Mouse (Mus musculus): Measurements from ENCODE around the gene Eftud2. TPM values are rescaled to one million over a fixed set of nuclear protein-coding genes. Genes with fewer than 3 reads are reported as not detected.

Eftud2 gene
- polyA plus RNA-seq, 1 experiment from 2014 or later: 279 TPM

DNA sequence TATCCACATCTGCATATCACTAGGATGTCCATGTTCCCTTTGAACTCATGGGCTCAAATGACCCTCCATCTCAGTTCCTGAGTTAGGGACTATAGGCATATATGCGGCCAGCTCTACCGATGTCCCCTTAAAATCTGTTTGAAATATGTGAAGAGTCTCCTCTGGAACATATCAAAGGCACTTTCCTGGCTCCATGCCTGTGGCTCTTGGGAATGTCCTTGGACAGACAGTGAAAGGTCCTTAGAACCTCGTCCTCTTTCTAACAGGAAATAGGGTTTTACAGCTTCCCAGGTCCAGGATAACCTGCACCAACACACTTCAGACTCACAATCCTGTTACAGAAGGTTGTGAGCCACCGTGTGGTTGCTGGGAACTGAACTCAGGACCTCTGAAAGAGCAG, 50.5 kb downstream of the Eftud2 start:
- H3K27me3 ChIP-seq: peaks cover 3% of the 10 kb centered on the region; the same call in 1 of the 2 replicates
- no peak overlapping the region for H3K9ac ChIP-seq
- no peak overlapping the region for H3K27ac ChIP-seq
- H3K4me1 ChIP-seq: no peaks in the 10 kb centered on the region
- H3K4me3 ChIP-seq (replicated peaks): no peak overlapping the region
- 87% methylated on average over 4 of the region's 4 CpGs for WGBS
- H3K4me2 ChIP-seq: no peak overlapping the region
- H3K9me3 ChIP-seq: no peaks in the 10 kb centered on the region
- no peaks in the 10 kb centered on the region for H3K36me3 ChIP-seq (replicated peaks)
- no peak for ATAC-seq (ENCODE audit: low FRiP score)

- Histone ChIP-seq H3K9ac (no peak overlapping the region), H3K4me1 (no peaks in the 10 kb centered on the region)
- 60% methylated on average over 4 of the region's 4 CpGs for WGBS
Measured at GRCm38 (mm10) chr11:102827097-102827496, 53.7 kb downstream of the Eftud2 start.

DNA sequence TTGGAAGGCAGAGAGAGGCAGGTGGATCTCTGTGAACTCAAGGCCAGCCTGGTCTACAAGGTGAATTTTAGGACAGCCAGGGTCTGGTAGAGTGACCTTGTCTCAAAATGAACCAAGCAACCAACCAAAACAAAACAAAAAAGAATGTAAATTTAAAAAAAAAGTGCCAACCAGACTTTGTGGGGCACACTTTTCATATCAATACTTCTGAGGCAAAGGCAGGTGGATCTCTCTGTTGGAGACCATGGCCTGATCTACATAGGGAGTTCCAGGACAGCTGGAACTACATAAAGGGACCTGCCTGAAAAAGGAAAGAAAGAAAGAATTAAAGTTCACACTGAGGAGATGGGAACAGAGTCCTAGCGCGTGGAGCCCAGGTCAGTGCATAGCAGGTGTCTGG, 54.3 kb downstream of the Eftud2 start:
- H3K9ac ChIP-seq: no peak overlapping the region
- H3K27me3 ChIP-seq: peaks cover 10% of the 10 kb centered on the region; the same call in 1 of the 2 replicates
- no peak overlapping the region for H3K4me3 ChIP-seq (replicated peaks)
- no peak overlapping the region for H3K27ac ChIP-seq
- H3K9me3 ChIP-seq: no peaks in the 10 kb centered on the region
- H3K4me2 ChIP-seq: no peak overlapping the region
- 65% methylated on average over 2 of the region's 2 CpGs for WGBS
- H3K36me3 ChIP-seq (replicated peaks): no peaks in the 10 kb centered on the region
- no peak for ATAC-seq (ENCODE audit: low FRiP score)
- no peaks in the 10 kb centered on the region for H3K4me1 ChIP-seq

More at GRCm38 (mm10) chr11:102827097-102827496, 53.7 kb downstream of the Eftud2 start:
- H3K27ac ChIP-seq: no peak overlapping the region
- no peak overlapping the region for H3K4me2 ChIP-seq
- no peaks in the 10 kb centered on the region for H3K9me3 ChIP-seq
- peaks cover 8% of the 10 kb centered on the region; the same call in 1 of the 2 replicates for H3K27me3 ChIP-seq
- H3K36me3 ChIP-seq (replicated peaks): no peaks in the 10 kb centered on the region
- no peak overlapping the region for H3K4me3 ChIP-seq (replicated peaks)
- ATAC-seq (ENCODE audit: low FRiP score): no peak

- Histone ChIP-seq H3K9me3 (no peaks in the 10 kb centered on the region), H3K4me2 (no peak overlapping the region), H3K27me3 (peaks cover 16% of the 10 kb centered on the region), H3K27ac (no peak overlapping the region), H3K4me3 (replicated peaks) (no peak overlapping the region), H3K4me1 (peaks cover 14% of the 10 kb centered on the region), H3K9ac (no peak overlapping the region), H3K36me3 (replicated peaks) (no peaks in the 10 kb centered on the region)
- ATAC-seq (ENCODE audit: low FRiP score): no peak
- 55% methylated on average over 6 of the region's 6 CpGs for WGBS
Measured at GRCm38 (mm10) chr11:102821231-102821630, 59.6 kb downstream of the Eftud2 start.

GRCm38 (mm10) chr11:102820432-102820831, 60.4 kb downstream of the Eftud2 start:
- Histone ChIP-seq H3K4me1 (peaks cover 20% of the 10 kb centered on the region), H3K27ac (no peak overlapping the region), H3K4me2 (no peak overlapping the region), H3K36me3 (replicated peaks) (no peaks in the 10 kb centered on the region), H3K9ac (no peak overlapping the region), H3K4me3 (replicated peaks) (no peak overlapping the region), H3K27me3 (peaks cover 16% of the 10 kb centered on the region), H3K9me3 (no peaks in the 10 kb centered on the region)
- WGBS: 4% methylated on average over 3 of the region's 3 CpGs
- ATAC-seq (ENCODE audit: low FRiP score): no peak

DNA sequence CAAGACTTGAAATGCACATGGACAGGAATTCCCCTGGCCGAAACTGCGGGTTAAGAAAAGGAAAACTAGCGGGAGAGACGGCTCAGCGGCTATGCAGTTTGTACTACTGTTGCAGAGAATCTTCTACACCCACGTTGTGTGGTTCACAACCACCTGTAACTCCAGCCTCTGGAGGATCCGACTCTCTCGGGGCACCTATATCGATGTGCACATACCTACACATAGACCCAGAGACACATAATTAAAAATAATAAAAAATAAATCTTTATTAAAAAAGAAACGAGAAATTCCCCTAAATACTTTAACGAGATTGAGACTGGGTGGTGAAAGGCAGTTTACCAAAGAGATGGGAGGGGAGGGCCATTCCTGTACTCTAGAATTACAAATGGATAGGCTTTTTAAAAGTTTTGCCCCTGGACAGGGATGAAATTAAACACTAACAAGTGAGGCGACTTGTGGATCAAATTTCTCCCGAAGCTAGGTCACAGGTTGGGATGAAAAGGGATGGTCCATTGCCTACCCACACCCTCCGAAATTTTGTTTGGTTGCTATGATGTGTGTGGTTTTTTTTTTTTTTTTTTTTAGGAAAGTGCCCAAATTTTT, 60.9 kb downstream of the Eftud2 start:
- H3K4me2 ChIP-seq: peak overlapping the region; percentile 89
- no peaks in the 10 kb centered on the region for H3K36me3 ChIP-seq (replicated peaks)
- peaks cover 20% of the 10 kb centered on the region for H3K4me1 ChIP-seq
- H3K9me3 ChIP-seq: no peaks in the 10 kb centered on the region
- ATAC-seq (ENCODE audit: low FRiP score): 0 out of 2 replicates have a peak, but pooled peaks have one; percentile 32
- 7% methylated on average over 14 of the region's 14 CpGs for WGBS
- H3K27ac ChIP-seq: peak overlapping the region; percentile 98; the same call in 1 of the 2 replicates
- H3K27me3 ChIP-seq: peaks cover 16% of the 10 kb centered on the region
- peak overlapping the region; percentile 98; the same call in 1 of the 2 replicates for H3K9ac ChIP-seq
- H3K4me3 ChIP-seq (replicated peaks): peak overlapping the region; percentile 93

GRCm38 (mm10) chr11:102819021-102819782, 61.6 kb downstream of the Eftud2 start, which contains the start of gene Gjc1:
Gjc1 (minus strand) TSS chr11:102819700.
- peak; percentile 89 for ATAC-seq (ENCODE audit: low FRiP score)
- Histone ChIP-seq H3K9ac (peak within 1 kb of the TSS; percentile 98), H3K27me3 (peaks cover 16% of the 10 kb centered on the region), H3K27ac (peak within 1 kb of the TSS; percentile 98), H3K36me3 (replicated peaks) (no peaks in the 10 kb centered on the region), H3K4me3 (replicated peaks) (peak within 1 kb of the TSS; percentile 93), H3K9me3 (no peaks in the 10 kb centered on the region), H3K4me1 (peaks cover 23% of the 10 kb centered on the region), H3K4me2 (peak within 1 kb of the TSS; percentile 89)
- WGBS: under 1% methylated on average over 86 of the region's 97 CpGs

- no peaks in the 10 kb centered on the region for H3K36me3 ChIP-seq (replicated peaks)
- H3K27ac ChIP-seq: peak overlapping the region; percentile 98
- peak; percentile 70 for ATAC-seq (ENCODE audit: low FRiP score)
- peak overlapping the region; percentile 89 for H3K4me2 ChIP-seq
- no peaks in the 10 kb centered on the region for H3K9me3 ChIP-seq
- peaks cover 16% of the 10 kb centered on the region for H3K27me3 ChIP-seq
- under 1% methylated on average over 65 of the region's 92 CpGs for WGBS
- peak overlapping the region; percentile 93 for H3K4me3 ChIP-seq (replicated peaks)
- H3K4me1 ChIP-seq: peaks cover 27% of the 10 kb centered on the region
- peak overlapping the region; percentile 98 for H3K9ac ChIP-seq
Measured at GRCm38 (mm10) chr11:102818121-102819020, 62.4 kb downstream of the Eftud2 start.

GRCm38 (mm10) chr11:102814881-102815280, 65.9 kb downstream of the Eftud2 start:
- no peak for ATAC-seq (ENCODE audit: low FRiP score)
- Histone ChIP-seq H3K4me1 (peaks cover 32% of the 10 kb centered on the region), H3K9ac (no peak overlapping the region), H3K27me3 (no peaks in the 10 kb centered on the region), H3K4me2 (no peak overlapping the region), H3K36me3 (replicated peaks) (peaks cover 4% of the 10 kb centered on the region; the same call in 1 of the 2 replicates), H3K9me3 (no peaks in the 10 kb centered on the region), H3K27ac (no peak overlapping the region), H3K4me3 (replicated peaks) (no peak overlapping the region)

- H3K27me3 ChIP-seq: no peaks in the 10 kb centered on the region
- no peak overlapping the region for H3K27ac ChIP-seq
- H3K9ac ChIP-seq: no peak overlapping the region
- peaks cover 14% of the 10 kb centered on the region for H3K4me1 ChIP-seq
- H3K36me3 ChIP-seq (replicated peaks): peaks cover 4% of the 10 kb centered on the region; the same call in 1 of the 2 replicates
- no peaks in the 10 kb centered on the region for H3K9me3 ChIP-seq
- no peak overlapping the region for H3K4me2 ChIP-seq
- 33% methylated on average over 4 of the region's 4 CpGs for WGBS
- ATAC-seq (ENCODE audit: low FRiP score): no peak
- no peak overlapping the region for H3K4me3 ChIP-seq (replicated peaks)
Measured at GRCm38 (mm10) chr11:102810721-102811485, 69.9 kb downstream of the Eftud2 start.

DNA sequence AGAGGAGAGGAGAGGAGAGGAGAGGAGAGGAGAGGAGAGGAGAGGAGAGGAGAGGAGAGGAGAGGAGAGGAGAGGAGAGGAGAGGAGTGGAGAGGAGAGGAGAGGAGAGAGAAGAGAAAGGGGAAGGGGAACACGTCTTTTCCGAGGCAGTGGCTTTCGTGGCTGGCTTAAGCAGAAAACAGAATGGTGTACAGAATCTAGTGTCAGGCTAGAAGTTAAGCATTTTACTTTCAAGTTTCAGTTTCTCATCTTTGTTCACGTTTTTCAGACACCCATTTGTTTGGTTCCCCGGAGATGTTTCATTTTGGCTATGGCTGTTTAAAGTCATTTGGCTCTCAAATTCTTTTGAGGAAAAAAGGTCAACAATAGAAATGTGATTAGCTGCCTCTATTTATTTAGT, 72.5 kb downstream of the Eftud2 start:
- no peaks in the 10 kb centered on the region for H3K9me3 ChIP-seq
- no peak overlapping the region for H3K27ac ChIP-seq
- no peaks in the 10 kb centered on the region for H3K27me3 ChIP-seq
- ATAC-seq (ENCODE audit: low FRiP score): no peak
- no peak overlapping the region for H3K4me2 ChIP-seq
- H3K9ac ChIP-seq: no peak overlapping the region
- H3K4me1 ChIP-seq: peaks cover 5% of the 10 kb centered on the region; the same call in 1 of the 2 replicates
- H3K36me3 ChIP-seq (replicated peaks): peaks cover 28% of the 10 kb centered on the region
- H3K4me3 ChIP-seq (replicated peaks): no peak overlapping the region
- WGBS: 78% methylated on average over 5 of the region's 5 CpGs
